Mouse (Mus musculus): ENCODE data around the gene Arhgef40.

- no peak for TF ChIP-seq CTCF (conservative IDR thresholded peaks at IDR 0.05; ENCODE audit: insufficient read depth, insufficient read length, low read depth, low read length)
- TF ChIP-seq POLR2A (IDR thresholded peaks at IDR 0.05; ENCODE audit: low read depth, low read length) = no peak
These were observed 5.0 kb downstream of the Arhgef40 start for GRCm38 (mm10) chr14:51989461-51989970.

All from kidney, adult 2 months (tissue).